Mouse (Mus musculus): Measurements from ENCODE around the gene Yars2. TPM values are rescaled to one million over a fixed set of nuclear protein-coding genes. Genes with fewer than 3 reads are reported as not detected.

Gene Yars2
- polyA plus RNA-seq (2012; rRNA removed), result 21.7 and 23.6 TPM in 2 replicates

GRCm38 (mm10) chr16:16302369-16303137 lies at the start of gene Yars2:
Gene Yars2, plus strand, starts transcription at chr16:16302965.
- TF ChIP-seq CTCF (IDR thresholded peaks at IDR 0.05; ENCODE audit: extremely low read depth, insufficient read depth, low read length) (peak; percentile 54; the same call in 1 of the 2 replicates), POLR2A (IDR thresholded peaks at IDR 0.05; ENCODE audit: extremely low read depth, insufficient read depth, low read length) (peak; percentile 95)
- Histone ChIP-seq H3K4me3 (ENCODE audit: insufficient read depth, low read length) (peak within 1 kb of the TSS; percentile 39), H3K4me1 (ENCODE audit: control insufficient read depth, insufficient read depth, low read length) (peaks cover 5% of the 10 kb centered on the region; the same call in 1 of the 2 replicates), H3K27ac (ENCODE audit: insufficient read depth, low read length) (peak within 1 kb of the TSS; percentile 97)

GRCm38 (mm10) chr16:16253326-16254074 lies 49.3 kb upstream of the Yars2 start:
- Histone ChIP-seq H3K27ac (ENCODE audit: insufficient read depth, low read length) (no peak overlapping the region), H3K4me3 (ENCODE audit: insufficient read depth, low read length) (no peak overlapping the region), H3K4me1 (ENCODE audit: control insufficient read depth, insufficient read depth, low read length) (no peaks in the 10 kb centered on the region)
- TF ChIP-seq POLR2A (IDR thresholded peaks at IDR 0.05; ENCODE audit: extremely low read depth, insufficient read depth, low read length), result no peak
- TF ChIP-seq CTCF (IDR thresholded peaks at IDR 0.05; ENCODE audit: extremely low read depth, insufficient read depth, low read length), result no peak

GRCm38 (mm10) chr16:16255217-16255616 lies 47.5 kb upstream of the Yars2 start:
- TF ChIP-seq CTCF (IDR thresholded peaks at IDR 0.05; ENCODE audit: extremely low read depth, insufficient read depth, low read length) (no peak), POLR2A (IDR thresholded peaks at IDR 0.05; ENCODE audit: extremely low read depth, insufficient read depth, low read length) (no peak)

GRCm38 (mm10) chr16:16255874-16256273 lies 46.9 kb upstream of the Yars2 start:
- TF ChIP-seq POLR2A (IDR thresholded peaks at IDR 0.05; ENCODE audit: extremely low read depth, insufficient read depth, low read length) (no peak), CTCF (IDR thresholded peaks at IDR 0.05; ENCODE audit: extremely low read depth, insufficient read depth, low read length) (no peak)
- Histone ChIP-seq H3K4me1 (ENCODE audit: control insufficient read depth, insufficient read depth, low read length) (no peaks in the 10 kb centered on the region), H3K27ac (ENCODE audit: insufficient read depth, low read length) (no peak overlapping the region), H3K4me3 (ENCODE audit: insufficient read depth, low read length) (no peak overlapping the region)

More at GRCm38 (mm10) chr16:16255217-16255616, 47.5 kb upstream of the Yars2 start:
- Histone ChIP-seq H3K4me1 (ENCODE audit: control insufficient read depth, insufficient read depth, low read length) (no peaks in the 10 kb centered on the region), H3K4me3 (ENCODE audit: insufficient read depth, low read length) (no peak overlapping the region), H3K27ac (ENCODE audit: insufficient read depth, low read length) (no peak overlapping the region)

GRCm38 (mm10) chr16:16256672-16257071 lies 46.1 kb upstream of the Yars2 start:
- Histone ChIP-seq H3K4me1 (ENCODE audit: control insufficient read depth, insufficient read depth, low read length) (no peaks in the 10 kb centered on the region), H3K4me3 (ENCODE audit: insufficient read depth, low read length) (no peak overlapping the region), H3K27ac (ENCODE audit: insufficient read depth, low read length) (no peak overlapping the region)
- no peak for TF ChIP-seq CTCF (IDR thresholded peaks at IDR 0.05; ENCODE audit: extremely low read depth, insufficient read depth, low read length)
- TF ChIP-seq POLR2A (IDR thresholded peaks at IDR 0.05; ENCODE audit: extremely low read depth, insufficient read depth, low read length), result no peak

GRCm38 (mm10) chr16:16260882-16261281 lies 41.9 kb upstream of the Yars2 start:
- Histone ChIP-seq H3K4me1 (ENCODE audit: control insufficient read depth, insufficient read depth, low read length) (no peaks in the 10 kb centered on the region), H3K27ac (ENCODE audit: insufficient read depth, low read length) (no peak overlapping the region), H3K4me3 (ENCODE audit: insufficient read depth, low read length) (no peak overlapping the region)
- no peak for TF ChIP-seq CTCF (IDR thresholded peaks at IDR 0.05; ENCODE audit: extremely low read depth, insufficient read depth, low read length)
- TF ChIP-seq POLR2A (IDR thresholded peaks at IDR 0.05; ENCODE audit: extremely low read depth, insufficient read depth, low read length), result no peak

- Histone ChIP-seq H3K4me3 (ENCODE audit: insufficient read depth, low read length) (no peak overlapping the region), H3K4me1 (ENCODE audit: control insufficient read depth, insufficient read depth, low read length) (no peaks in the 10 kb centered on the region), H3K27ac (ENCODE audit: insufficient read depth, low read length) (no peak overlapping the region)
- TF ChIP-seq CTCF (IDR thresholded peaks at IDR 0.05; ENCODE audit: extremely low read depth, insufficient read depth, low read length), result no peak
- no peak for TF ChIP-seq POLR2A (IDR thresholded peaks at IDR 0.05; ENCODE audit: extremely low read depth, insufficient read depth, low read length)
Observed at GRCm38 (mm10) chr16:16261481-16261880, 41.3 kb upstream of the Yars2 start.

GRCm38 (mm10) chr16:16262436-16262835 lies 40.3 kb upstream of the Yars2 start:
- Histone ChIP-seq H3K4me1 (ENCODE audit: control insufficient read depth, insufficient read depth, low read length) (no peaks in the 10 kb centered on the region), H3K27ac (ENCODE audit: insufficient read depth, low read length) (no peak overlapping the region), H3K4me3 (ENCODE audit: insufficient read depth, low read length) (no peak overlapping the region)
- TF ChIP-seq CTCF (IDR thresholded peaks at IDR 0.05; ENCODE audit: extremely low read depth, insufficient read depth, low read length) (no peak), POLR2A (IDR thresholded peaks at IDR 0.05; ENCODE audit: extremely low read depth, insufficient read depth, low read length) (no peak)

GRCm38 (mm10) chr16:16272978-16273377 lies 29.8 kb upstream of the Yars2 start:
- TF ChIP-seq POLR2A (IDR thresholded peaks at IDR 0.05; ENCODE audit: extremely low read depth, insufficient read depth, low read length), result no peak
- no peak for TF ChIP-seq CTCF (IDR thresholded peaks at IDR 0.05; ENCODE audit: extremely low read depth, insufficient read depth, low read length)
- Histone ChIP-seq H3K4me3 (ENCODE audit: insufficient read depth, low read length) (no peak overlapping the region), H3K27ac (ENCODE audit: insufficient read depth, low read length) (no peak overlapping the region), H3K4me1 (ENCODE audit: control insufficient read depth, insufficient read depth, low read length) (no peaks in the 10 kb centered on the region)

All from cortical plate, adult 2 months (tissue).